Mouse (Mus musculus) heart, adult 11 months (tissue): ENCODE results near the gene Cpz.

ENCODE experiments used
- DNase-seq: peaks from one replicate; pipeline ENCODE4 v3.0.0; 2022

Cpz gene

DNA sequence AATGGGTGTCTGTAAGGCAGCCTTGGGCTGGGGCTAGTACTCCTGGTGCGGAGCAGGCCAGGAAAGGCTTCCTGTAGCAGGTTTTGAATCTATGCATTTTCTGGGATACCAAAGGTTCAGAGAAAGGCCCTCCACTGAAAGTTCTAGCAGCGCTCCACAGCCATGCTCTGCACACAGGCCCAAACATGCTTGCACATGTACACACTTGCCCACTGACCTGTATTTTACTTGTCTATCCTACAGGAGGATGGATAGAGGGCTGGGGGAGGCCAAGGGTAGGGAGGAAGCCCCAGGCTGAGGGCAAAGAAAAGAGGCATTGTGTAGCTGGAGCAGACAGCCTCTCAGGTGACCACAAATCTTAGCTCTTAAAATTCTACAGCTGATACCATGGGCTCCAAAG, 1.1 kb downstream of the Cpz start:
- DNase-seq = no peak

DNA sequence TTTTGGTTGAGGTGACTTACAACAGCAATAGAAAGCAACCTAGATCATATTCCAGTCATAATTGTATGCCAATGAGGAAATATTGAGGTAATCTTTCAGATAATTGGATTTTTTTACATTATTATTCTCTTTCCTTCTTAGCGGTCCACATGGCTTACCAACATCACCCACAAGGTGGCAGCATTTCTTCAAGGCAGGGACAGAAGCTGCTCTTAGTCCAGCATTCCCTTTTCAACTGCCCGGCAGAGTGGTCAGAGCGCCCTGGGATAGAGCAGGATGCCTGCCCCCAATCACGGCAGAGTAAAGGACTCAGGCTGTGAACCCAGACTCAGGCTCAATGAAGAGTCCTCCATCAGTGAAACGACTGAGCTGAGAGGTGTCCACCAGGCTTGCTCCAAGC, 1.8 kb downstream of the Cpz start:
- DNase-seq = no peak

DNA sequence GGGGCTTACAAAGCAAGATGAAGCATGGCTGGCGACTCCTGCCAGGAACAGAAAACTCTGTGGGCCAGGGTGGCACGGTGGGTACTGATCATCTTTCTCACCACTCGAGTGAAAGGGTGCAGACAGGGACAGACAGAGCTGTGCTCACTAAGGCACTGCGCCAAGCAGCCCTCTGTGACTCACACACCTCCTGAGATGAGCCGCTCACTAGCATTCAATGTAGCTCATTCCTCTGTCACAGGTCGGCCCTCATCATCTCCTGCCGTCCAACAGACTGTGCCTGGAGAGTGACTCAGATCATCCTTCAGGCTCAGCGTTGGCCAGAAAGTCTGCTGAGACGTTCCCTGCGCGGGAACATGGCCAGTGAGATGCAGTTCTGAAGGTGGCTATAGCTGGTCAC, 8.7 kb downstream of the Cpz start:
- no peak for DNase-seq

DNA sequence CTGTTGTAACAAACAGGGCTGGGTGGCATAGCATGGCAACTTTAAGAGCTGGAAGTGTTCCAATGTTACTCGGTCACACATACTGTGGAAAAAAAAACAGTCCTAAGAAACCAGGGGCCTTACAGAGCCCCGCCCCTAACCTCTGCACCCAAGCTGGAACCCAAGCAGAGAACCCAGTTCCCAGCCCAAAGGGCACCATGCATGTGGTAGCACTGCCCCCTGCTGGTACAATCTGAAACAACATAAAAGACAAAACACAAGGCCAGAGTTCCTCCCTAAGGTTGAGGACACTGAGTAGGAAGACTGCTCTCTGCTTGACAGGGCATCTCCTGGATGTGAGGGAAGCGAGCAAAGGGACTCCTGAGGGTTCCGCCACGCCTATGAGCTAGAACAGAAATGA, 14.9 kb downstream of the Cpz start:
- DNase-seq = no peak

DNA sequence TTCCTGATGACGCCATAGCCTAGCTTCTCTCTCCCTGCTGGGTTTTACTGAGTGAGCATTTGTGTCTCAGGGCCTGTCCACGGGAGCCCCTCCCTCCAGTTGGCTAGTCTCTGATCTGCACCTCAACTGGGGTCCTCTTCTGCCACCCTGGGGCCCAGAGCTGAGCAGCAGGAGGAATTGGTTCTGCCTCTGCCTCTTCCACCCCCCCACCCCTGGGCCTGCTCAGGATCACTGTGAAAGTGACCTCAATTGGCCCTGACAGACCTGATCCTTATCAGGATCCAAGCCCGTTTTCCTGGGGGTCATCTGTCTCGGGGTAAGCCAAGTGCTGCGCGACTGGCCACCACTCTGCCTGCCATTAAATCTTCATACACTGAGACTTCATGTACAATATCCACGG, 20.5 kb downstream of the Cpz start:
- no peak for DNase-seq

DNA sequence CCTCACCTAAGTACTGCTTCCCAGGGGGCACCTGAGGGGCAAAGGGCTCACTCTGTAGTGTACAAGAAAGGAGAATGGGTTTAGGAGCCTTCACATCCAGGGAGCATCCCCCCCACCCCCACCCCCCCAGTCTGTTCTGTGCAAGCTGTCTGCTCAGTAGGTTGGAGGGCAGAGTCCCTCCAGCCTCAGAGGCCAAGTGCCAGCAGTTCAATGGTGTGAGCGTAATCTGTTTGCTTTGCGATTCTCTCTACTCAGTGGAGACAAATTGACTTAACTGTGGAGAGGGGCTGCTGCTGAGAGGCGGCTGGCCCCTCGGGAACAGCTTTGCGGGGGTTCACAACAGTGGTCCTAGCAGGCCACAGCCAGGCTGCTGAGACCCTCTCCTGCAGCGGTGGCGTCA, 28.2 kb downstream of the Cpz start:
- DNase-seq = no peak

DNA sequence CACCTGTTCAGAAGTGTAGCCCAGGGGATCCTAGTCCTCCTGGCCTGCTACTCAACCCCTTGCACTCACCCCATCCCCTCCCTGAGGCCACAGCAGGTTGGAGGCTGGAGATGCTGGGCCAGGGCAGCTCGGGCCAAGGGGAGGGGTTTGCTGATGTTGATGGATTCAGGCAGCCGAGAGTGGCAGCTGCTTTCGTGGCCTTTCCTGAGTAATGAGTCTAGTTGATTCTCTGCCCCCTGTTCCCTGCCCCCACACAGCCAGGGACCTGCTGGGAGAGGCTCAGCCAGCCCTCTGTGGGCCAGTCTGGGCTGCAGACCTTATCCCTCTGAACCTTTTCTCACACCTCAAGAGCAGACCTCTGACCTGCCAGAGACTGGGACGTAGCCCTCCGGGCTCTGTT, 29.5 kb downstream of the Cpz start:
- DNase-seq = no peak

DNA sequence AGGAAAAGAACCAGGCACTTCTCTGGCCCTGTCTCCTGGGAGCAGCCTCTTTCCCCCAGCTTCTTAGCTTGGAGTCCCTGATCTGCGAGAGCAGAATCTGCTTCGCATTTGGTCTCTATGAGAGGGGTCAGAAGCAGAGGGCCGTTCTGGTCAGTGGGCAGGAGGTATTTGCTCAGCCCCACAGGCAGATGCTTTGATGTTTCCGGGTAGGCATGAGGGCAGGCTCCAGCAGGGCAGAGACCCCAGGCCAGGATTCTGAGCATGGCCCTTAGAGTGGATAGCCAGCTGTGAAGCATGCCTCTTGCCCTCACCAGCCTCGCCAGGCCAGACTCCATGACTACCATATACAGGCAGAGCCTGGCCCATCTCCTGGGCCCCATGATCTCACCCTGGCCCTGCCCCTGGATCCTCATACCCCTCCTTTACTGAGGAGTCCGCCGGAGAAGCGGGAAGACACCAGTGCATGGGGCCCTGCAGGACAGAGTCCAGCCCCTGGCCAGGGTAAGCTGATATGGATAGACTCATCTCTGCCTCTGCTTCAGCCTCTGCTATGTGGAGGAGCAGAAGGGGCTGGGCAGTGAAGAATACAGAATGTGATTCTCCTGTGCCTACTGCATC, 30.6 kb downstream of the Cpz start:
- no peak for DNase-seq

DNA sequence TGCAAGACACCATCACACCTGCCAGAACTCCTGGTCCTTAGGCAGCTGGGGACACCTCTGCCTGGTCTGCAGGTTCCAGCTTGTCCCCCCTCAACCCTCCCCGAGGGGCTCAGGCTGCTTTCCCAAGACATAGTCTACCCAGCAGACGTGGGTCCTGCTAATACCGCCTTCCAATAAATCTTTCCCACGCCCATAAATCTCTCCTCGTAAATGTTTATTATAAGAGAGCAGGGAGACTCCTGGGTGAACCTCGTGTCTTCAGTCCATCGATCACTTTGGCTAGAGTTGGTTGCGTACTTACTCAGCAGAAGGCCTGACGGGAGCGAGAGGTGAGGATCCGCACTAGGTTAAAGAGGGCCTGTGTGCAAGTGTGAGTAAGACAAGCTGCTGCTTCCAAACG, 31.7 kb downstream of the Cpz start:
- DNase-seq = no peak

DNA sequence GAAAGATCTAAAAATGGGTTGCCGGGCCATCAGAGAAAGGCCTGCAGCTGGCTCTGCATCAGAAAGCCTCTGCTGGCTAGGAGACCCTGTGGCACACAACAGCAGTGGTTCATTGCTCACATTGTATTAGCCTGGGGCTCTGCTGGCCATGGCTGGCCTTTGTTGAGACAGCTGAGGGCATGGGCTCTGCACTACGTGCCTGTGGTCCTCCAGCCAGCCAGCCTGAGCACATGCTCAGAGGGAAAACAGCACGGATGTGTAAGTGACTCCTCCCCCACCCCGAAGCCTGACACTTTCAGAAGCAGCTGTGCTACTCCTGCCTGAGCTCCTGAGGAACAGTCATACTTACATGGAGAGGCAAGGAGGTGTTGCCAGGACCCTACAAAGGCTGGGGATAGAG, 46.0 kb downstream of the Cpz start:
- no peak for DNase-seq

DNA sequence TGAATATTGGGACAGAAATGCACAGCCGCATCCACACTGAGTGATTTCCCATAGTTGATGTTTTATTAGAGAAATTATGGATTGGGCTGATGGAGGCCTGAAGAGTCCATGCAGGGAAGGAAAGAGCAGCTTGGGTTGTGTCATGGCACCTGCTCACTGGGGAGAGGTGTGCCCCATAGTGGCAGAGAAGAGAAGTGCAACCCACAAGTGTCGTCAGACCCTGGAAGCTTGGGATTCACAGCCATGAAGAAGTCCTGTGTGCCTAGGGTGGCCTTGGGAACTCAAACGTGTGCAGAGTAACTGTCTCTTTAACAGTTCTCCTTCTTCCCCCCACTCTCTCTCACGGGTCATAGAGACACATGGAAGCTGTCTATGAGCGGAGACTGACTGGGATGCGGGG, 50.3 kb downstream of the Cpz start:
- DNase-seq = peak; percentile 71

DNA sequence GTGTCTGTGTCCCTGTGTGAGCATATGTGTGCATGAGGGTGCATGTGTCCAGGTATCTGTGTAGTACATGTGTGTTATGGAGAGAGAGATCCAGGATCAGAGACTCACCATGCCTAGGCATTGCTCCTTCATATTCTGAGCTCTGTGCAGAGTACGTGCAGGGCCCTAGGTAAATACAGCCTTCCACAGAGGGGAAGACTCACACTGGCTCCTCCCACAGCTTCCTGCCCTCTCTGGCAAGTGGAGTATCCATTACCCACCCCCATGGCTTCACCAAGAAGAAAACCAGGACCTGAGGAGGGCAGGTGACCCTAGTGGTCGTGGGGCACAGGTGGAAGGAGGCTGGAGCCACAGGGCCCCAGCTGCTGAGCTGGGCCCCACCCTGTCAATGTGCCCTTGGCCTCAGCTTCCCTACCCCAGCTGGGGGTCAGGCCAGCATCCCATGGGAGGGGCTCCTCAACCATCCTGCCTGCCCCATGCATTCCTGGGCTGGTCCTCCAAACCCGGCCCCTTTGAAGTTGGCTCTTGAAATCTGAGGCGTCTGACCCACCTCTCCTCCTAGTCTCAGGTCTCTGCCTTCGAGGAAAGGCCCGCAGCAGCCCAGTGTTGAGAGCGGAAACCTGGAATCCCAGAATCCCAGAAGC, 54.5 kb downstream of the Cpz start:
- peak; percentile 82 for DNase-seq

DNA sequence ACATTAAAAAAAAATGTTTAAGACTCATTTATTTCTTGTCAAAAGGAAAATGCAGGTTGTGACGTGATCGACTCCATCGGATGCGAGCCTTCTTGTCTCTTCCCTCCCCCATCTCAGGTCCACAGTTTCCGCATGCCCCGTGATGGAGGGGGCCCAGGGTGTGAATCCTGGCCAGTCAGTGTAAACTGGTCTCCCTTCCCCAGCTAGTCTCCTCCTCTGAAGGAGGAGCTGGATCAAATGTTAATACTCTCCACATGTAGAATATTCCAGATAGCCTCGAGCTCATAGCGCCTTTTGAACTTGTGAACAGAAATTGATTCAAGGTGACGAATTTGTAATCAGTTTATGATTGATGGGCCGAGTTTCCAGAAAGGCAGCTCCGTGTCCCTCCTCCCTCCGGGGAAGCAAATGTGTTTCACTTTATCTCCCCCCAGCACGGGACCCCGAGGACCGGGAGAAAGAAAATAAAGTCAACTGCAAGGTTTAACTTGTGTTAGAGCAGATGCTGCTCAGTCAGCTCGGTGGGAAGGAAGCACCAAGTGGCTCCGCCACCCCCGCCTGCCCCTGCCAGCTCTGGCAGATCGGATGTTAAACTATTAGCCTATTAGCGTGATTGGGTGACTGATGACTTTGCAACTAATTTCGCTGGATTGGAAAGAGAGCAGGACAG, 59.4 kb downstream of the Cpz start:
- no peak for DNase-seq

DNA sequence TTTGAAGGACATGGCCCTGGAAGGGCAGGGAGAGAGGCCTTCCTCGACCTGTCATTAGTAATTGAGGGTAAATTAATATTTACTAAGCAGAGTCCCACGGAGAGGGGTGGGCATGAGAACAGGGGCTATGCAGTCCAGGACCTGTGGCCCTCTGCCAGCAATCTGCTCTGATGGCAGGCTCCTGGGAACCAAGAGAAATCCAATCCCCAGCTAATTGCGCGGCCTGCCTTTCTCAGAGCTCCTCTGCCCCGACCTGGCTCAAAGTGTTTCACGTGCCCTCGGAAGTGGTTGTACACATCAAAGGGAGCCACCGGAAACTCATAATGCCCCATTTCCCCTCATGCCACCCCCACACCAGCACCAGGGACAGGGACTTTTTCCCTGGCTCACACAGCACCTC, 63.4 kb downstream of the Cpz start:
- DNase-seq = no peak

DNA sequence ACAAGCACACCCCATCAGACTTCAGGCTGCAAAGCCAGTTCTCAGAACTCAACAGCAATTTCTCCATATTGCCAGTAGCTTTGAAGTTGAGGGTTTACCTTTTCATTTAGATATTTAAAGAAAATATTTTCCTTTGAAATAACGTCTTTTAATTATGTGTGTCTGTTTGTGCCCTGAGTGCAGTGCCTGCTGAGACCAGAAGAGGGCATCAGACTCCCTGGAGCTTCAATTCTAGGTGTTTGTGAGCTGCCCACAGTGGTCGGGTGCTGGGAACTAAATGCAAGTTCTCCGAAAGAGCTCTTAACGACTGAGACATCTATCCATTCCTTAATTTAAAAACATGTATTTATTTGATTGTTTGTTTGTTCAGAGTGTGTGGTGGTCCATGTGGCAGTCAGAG, 65.7 kb downstream of the Cpz start:
- no peak for DNase-seq

DNA sequence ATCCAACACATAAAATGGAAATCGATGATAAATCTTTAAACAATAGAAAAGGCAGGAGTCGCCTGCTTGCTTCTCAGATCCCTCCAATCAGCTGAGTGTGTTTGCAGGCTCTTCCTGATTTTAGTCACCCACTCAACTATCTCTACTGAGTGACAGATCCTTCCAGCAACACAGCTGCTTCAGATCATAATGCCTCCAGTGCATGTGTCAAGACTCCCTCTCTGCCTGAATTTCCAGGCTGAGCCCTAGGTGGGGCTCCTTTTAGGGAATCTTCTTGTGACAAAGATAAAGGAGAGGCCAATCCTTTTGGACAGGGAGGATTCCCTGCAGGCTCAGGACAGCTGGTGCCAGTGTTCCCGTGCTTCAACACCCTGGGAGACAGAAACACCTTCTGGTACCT, 67.2 kb downstream of the Cpz start:
- no peak for DNase-seq

DNA sequence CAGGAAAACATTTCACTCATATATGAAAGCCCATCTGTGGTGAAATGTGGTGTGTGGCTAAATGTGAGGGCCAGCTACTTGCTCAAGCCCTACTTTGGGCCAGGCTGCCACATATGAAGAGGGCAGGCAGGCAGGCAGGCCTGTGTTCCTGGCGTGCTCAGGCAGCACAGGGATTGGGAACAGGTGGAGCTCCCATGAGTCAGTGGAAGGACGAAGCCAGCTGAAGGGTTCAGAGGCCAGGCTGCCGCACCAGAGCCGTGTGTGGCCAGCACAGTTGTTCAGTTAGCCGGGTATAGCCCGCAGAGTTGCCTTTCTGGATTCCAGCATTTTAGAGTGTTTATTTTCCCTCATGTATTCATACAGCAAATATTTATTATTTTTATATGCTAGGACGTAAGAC, 68.1 kb downstream of the Cpz start:
- no peak for DNase-seq

DNA sequence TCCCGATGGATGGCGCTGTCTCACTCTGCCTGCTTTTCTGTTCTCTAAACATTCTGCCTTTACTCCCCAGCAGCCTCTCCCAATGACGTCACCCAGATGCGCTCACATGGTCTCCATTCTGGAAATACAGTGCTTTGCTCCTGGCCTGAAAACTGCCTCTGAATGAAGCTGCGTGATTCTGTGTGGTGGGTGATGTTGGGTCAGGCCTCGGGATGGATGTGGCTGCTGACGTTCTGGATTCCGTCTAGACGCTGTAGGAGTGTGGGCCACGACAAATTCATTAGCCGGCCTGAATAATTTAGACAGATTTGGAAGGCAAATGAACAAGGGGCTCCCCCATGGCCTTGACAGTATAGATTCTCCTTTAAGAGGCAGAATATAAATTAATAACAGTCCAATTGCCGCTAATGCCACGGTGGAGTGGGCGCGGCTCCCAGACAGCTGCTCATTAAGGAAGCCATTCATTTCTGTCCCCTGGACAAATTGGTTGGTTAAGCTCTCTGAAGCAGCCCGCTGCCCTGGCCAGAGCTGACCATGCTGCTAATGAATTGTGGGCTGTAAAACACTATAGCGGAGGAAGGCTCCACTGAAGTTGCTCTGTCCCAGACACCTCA, 71.2 kb downstream of the Cpz start:
- DNase-seq = no peak
